Mouse (Mus musculus): ENCODE results near the gene Agpat2. TPM values are rescaled to one million over a fixed set of nuclear protein-coding genes. Genes with fewer than 3 reads are reported as not detected.
A peak's percentile ranks its signal among the peaks of the same experiment; 100 is the strongest.

Agpat2 gene
- polyA plus RNA-seq, 1 experiment: 134 TPM

GRCm38 (mm10) chr2:26637316-26637932, 33.2 kb upstream of the Agpat2 start:
- Histone ChIP-seq H3K4me1 (ENCODE audit: control insufficient read depth, insufficient read depth, low read length) (peaks cover 11% of the 10 kb centered on the region), H3K4me3 (replicated peaks; ENCODE audit: extremely low read depth, low read depth, low read length) (no peak overlapping the region)
- TF ChIP-seq CTCF (IDR thresholded peaks at IDR 0.05; ENCODE audit: insufficient read depth, low read length): no peak
- no peak for TF ChIP-seq POLR2A (IDR thresholded peaks at IDR 0.05; ENCODE audit: borderline replicate concordance, extremely low read depth, low read depth, low read length)
- WGBS: 81% methylated on average over 4 of the region's 4 CpGs
- DNase-seq: no peak

GRCm38 (mm10) chr2:26636325-26636635, 32.1 kb upstream of the Agpat2 start:
- 47% methylated on average over 2 of the region's 2 CpGs for WGBS
- peaks cover 11% of the 10 kb centered on the region for H3K4me1 ChIP-seq (ENCODE audit: control insufficient read depth, insufficient read depth, low read length)
- TF ChIP-seq CTCF (IDR thresholded peaks at IDR 0.05; ENCODE audit: insufficient read depth, low read length): no peak
- no peak overlapping the region for H3K4me3 ChIP-seq (replicated peaks; ENCODE audit: extremely low read depth, low read depth, low read length)
- DNase-seq: no peak

DNA sequence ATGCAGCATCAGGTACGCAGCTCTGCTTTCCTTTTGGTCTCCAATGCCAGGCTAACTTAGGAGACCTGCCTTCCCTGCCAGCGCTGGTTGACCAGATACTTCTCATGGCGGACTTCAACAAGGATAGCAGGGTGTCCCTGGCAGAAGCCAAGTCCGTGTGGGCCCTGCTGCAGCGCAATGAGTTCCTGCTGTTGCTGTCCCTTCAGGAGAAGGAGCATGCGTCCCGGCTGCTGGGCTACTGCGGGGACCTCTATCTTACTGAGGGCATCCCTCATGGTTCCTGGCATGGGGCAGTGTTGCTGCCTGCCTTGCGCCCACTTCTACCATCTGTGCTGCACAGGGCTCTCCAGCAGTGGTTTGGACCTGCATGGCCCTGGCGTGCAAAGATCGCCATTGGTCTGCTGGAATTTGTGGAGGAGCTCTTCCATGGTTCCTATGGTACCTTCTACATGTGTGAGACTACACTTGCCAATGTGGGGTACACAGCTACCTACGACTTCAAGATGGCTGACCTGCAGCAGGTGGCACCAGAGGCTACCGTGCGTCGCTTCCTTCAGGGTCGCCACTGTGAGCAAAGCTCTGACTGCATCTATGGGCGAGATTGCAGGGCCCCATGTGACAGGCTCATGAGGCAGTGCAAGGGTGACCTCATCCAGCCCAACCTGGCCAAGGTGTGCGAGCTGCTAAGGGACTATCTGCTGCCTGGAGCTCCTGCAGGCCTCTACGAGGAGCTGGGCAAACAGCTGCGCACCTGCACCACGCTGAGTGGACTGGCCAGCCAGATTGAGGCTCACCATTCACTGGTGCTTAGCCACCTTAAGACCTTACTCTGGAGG, 31.5 kb upstream of the Agpat2 start:
- 75% methylated on average over 21 of the region's 21 CpGs for WGBS
- no peak for TF ChIP-seq CTCF (IDR thresholded peaks at IDR 0.05; ENCODE audit: insufficient read depth, low read length)
- TF ChIP-seq POLR2A (IDR thresholded peaks at IDR 0.05; ENCODE audit: borderline replicate concordance, extremely low read depth, low read depth, low read length): no peak
- no peak overlapping the region for H3K4me3 ChIP-seq (replicated peaks; ENCODE audit: extremely low read depth, low read depth, low read length)

DNA sequence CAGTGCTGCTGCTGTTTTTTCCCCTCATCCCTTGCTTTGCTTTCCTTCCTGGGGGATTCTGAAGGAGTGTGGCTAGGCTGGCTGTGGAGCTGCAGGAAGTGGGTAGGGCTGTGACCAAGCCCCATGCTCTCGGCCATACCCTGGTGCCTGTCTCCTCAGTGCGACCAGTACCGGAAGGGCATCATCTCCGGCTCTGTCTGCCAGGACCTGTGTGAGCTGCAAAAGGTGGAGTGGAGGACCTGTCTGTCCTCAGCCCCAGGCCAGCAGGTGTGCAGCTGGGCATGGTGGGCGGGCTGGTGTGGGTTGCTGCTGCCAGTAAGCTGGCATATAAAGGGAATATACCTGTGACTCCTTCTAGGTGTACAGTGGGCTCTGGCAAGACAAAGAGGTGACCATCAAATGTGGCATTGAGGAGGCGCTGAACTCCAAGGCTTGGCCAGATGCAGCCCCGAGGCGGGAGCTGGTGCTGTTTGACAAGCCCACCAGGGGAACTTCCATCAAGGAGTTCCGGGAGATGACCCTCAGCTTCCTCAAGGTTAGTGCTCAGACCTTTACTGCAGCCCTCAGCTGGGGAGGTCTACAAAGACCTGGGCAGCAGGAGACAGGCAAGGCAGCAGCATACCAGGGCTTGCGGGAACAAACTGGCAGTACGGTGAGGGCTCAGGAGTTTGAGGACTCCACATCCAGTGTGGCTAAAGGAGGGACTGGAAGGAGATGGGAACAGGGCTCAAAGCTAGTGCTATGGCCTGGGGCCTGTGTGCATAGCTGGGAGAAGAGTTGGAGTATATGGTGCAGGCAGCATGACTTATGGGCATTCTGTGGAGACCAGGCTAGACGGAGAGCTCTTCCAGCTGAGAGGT, 30.6 kb upstream of the Agpat2 start:
- Histone ChIP-seq H3K4me1 (ENCODE audit: control insufficient read depth, insufficient read depth, low read length) (peaks cover 11% of the 10 kb centered on the region), H3K4me3 (replicated peaks; ENCODE audit: extremely low read depth, low read depth, low read length) (no peak overlapping the region)
- no peak for DNase-seq
- TF ChIP-seq CTCF (IDR thresholded peaks at IDR 0.05; ENCODE audit: insufficient read depth, low read length) (no peak), POLR2A (IDR thresholded peaks at IDR 0.05; ENCODE audit: borderline replicate concordance, extremely low read depth, low read depth, low read length) (no peak)
- WGBS: 62% methylated on average over 12 of the region's 12 CpGs

More for the DNA sequence above, 31.5 kb upstream of the Agpat2 start:
- DNase-seq: no peak
- H3K4me1 ChIP-seq (ENCODE audit: control insufficient read depth, insufficient read depth, low read length): peaks cover 11% of the 10 kb centered on the region

DNA sequence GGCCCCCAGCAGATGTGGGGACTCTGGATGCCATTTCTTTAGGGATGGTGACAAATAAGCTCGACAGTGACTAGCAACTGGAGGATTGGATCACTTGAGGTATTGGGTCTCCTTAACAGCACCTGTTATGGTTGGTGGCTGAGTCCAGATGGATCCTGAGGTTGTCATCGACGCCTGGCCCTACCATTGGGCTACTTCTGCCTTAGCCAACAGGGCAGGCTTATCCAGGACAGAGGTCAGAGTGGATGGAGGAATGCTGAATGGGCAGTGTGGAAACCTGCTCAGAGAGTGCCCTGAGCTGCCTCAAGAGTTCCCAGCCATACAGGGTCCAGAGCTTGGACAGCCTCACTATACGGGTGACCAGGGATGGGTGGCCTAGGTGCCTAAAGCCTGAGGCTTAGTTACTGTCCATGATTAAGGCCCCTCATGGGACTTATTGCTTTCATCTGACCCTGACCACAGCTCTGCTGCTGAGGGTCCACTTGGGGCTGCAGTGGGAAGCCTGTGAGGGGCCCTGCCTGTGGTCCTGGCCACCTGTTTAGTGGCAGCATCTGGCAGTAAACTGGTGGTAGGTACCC, 29.8 kb upstream of the Agpat2 start:
- no peak overlapping the region for H3K4me3 ChIP-seq (replicated peaks; ENCODE audit: extremely low read depth, low read depth, low read length)
- peaks cover 8% of the 10 kb centered on the region for H3K4me1 ChIP-seq (ENCODE audit: control insufficient read depth, insufficient read depth, low read length)
- WGBS: 79% methylated on average over 4 of the region's 4 CpGs
- no peak for DNase-seq
- TF ChIP-seq POLR2A (IDR thresholded peaks at IDR 0.05; ENCODE audit: borderline replicate concordance, extremely low read depth, low read depth, low read length) (no peak), CTCF (IDR thresholded peaks at IDR 0.05; ENCODE audit: insufficient read depth, low read length) (no peak)

- no peak for DNase-seq
- WGBS: 75% methylated on average over 16 of the region's 16 CpGs
- H3K4me3 ChIP-seq (replicated peaks; ENCODE audit: extremely low read depth, low read depth, low read length): no peak overlapping the region
- TF ChIP-seq POLR2A (IDR thresholded peaks at IDR 0.05; ENCODE audit: borderline replicate concordance, extremely low read depth, low read depth, low read length) (no peak), CTCF (IDR thresholded peaks at IDR 0.05; ENCODE audit: insufficient read depth, low read length) (no peak)
- H3K4me1 ChIP-seq (ENCODE audit: control insufficient read depth, insufficient read depth, low read length): peaks cover 4% of the 10 kb centered on the region; the same call in 1 of the 2 replicates
Measured at GRCm38 (mm10) chr2:26632541-26633395, 28.6 kb upstream of the Agpat2 start.

DNA sequence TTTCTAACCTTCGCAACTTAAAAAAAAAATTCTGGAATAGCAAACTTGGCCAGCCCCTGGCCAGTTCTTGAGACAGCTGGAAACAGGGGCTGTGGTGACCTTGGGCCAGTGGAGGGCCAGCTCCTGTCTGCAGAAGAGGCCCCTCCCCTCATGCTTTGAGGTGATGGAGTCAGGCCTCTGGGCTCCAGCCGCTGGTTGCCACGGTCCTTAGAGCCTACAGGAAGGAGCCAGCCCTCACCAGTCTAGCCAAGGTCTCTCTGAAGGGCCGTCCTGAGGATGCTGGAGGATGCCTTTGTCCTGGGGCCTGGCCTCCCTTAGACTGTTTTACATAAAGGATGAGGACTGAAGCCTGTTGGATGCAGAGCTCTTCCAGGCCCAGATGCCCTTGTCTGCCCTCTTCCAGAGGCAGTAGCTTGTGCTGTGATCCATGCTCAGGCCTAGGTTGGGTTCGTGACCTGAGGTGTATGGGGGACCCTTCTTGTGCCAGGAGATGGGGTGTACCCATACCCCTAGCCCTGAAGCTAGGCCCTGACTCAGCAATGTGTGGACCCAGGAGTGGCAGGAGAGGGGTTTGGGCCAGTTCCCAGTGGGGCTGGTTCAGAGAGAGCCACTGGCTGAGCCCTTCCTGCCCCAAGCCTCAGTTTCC, 24.7 kb upstream of the Agpat2 start:
- DNase-seq: no peak
- H3K4me3 ChIP-seq (replicated peaks; ENCODE audit: extremely low read depth, low read depth, low read length): peak overlapping the region; percentile 77
- TF ChIP-seq CTCF (IDR thresholded peaks at IDR 0.05; ENCODE audit: insufficient read depth, low read length): no peak
- TF ChIP-seq POLR2A (IDR thresholded peaks at IDR 0.05; ENCODE audit: borderline replicate concordance, extremely low read depth, low read depth, low read length): no peak
- 39% methylated on average over 5 of the region's 5 CpGs for WGBS
- H3K4me1 ChIP-seq (ENCODE audit: control insufficient read depth, insufficient read depth, low read length): peaks cover 4% of the 10 kb centered on the region; the same call in 1 of the 2 replicates

All from lung, adult 2 months (tissue).